ENCODE assay signal across 22 mouse cellular contexts in the genomic region with DNA sequence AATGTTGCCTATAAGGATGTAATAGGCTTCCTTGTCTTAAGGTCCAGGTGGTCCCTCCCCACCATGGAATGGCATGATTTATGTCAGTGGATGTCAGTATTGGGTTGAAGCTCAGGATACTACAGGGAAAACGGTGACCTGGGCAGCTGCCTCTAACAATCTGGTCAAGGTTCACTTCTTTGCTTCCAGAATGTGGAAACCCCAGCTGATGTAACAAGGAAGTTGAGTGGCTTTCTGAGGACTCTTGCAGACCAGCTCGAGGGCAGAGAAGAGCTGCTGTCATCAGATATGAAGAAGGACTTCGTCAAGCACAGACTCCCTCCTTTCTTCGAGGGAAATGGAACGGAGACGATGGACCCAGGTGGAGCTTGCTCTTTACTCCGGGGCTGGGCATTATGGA. TPM values are rescaled to one million over a fixed set of nuclear protein-coding genes. Genes with fewer than 3 reads are reported as not detected.
DNase-seq lines count a peak whose midpoint lies in the region; ATAC-seq lines count a peak whose summit lies in the region.
"Had no signal": no experiment of that assay in that cellular context is flagged by ENCODE, and none has a peak within 500 bp of the region (broad histone marks: within the 10 kb centered on the region; RNA-seq: fewer than 3 reads in every experiment).

No protein-coding gene starts in this region.

- H3K4me1 ChIP-seq in forebrain, embryonic 10.5 days: no peaks in the 10 kb centered on the region
- H3K4me1 ChIP-seq in forebrain, embryonic 16.5 days (replicated peaks; ENCODE audit: control insufficient read depth, insufficient read depth, low read length): no peaks in the 10 kb centered on the region
- H3K4me1 ChIP-seq in kidney, embryonic 14.5 days (ENCODE audit: control insufficient read depth, insufficient read depth, low read length): no peaks in the 10 kb centered on the region
- no peaks in the 10 kb centered on the region for H3K4me1 ChIP-seq in intestine, embryonic 15.5 days (replicated peaks)
- H3K4me1 ChIP-seq in stomach, embryonic 16.5 days (ENCODE audit: control insufficient read depth, insufficient read depth, low read length): peaks cover 2% of the 10 kb centered on the region; the same call in 1 of the 2 replicates
- H3K4me1 ChIP-seq: forebrain, embryonic 12.5 days; midbrain, embryonic 10.5 days had no signal

- no peak overlapping the region for H3K27ac ChIP-seq in forebrain, embryonic 10.5 days
- H3K27ac ChIP-seq in forebrain, embryonic 16.5 days (ENCODE audit: low read length): no peak overlapping the region
- H3K27ac ChIP-seq in kidney, embryonic 14.5 days (ENCODE audit: low read depth, low read length): no peak overlapping the region
- H3K27ac ChIP-seq in intestine, embryonic 15.5 days: no peak overlapping the region
- peak overlapping the region; percentile 27 for H3K27ac ChIP-seq in stomach, embryonic 16.5 days (ENCODE audit: low read length)
- H3K27ac ChIP-seq: forebrain, embryonic 12.5 days; hindbrain, embryonic 14.5 days; macrophage; midbrain, embryonic 10.5 days had no signal

- no peaks in the 10 kb centered on the region for H3K9me3 ChIP-seq in forebrain, embryonic 10.5 days
- H3K9me3 ChIP-seq in forebrain, embryonic 16.5 days (ENCODE audit: control insufficient read depth, low read length): no peaks in the 10 kb centered on the region
- no peaks in the 10 kb centered on the region for H3K9me3 ChIP-seq in kidney, embryonic 14.5 days (ENCODE audit: control insufficient read depth, low read length)
- no peaks in the 10 kb centered on the region for H3K9me3 ChIP-seq in intestine, embryonic 15.5 days
- H3K9me3 ChIP-seq in stomach, embryonic 16.5 days (replicated peaks; ENCODE audit: control insufficient read depth, low read length): no peaks in the 10 kb centered on the region
- H3K9me3 ChIP-seq: forebrain, embryonic 12.5 days; G1E; midbrain, embryonic 10.5 days had no signal

- peaks cover 95% of the 10 kb centered on the region for H3K36me3 ChIP-seq in forebrain, embryonic 10.5 days (replicated peaks)
- no peaks in the 10 kb centered on the region for H3K36me3 ChIP-seq in forebrain, embryonic 16.5 days (ENCODE audit: control insufficient read depth, insufficient read depth)
- peaks cover 68% of the 10 kb centered on the region for H3K36me3 ChIP-seq in kidney, embryonic 14.5 days (ENCODE audit: control insufficient read depth, insufficient read depth, low read length)
- H3K36me3 ChIP-seq in intestine, embryonic 15.5 days: peaks cover 6% of the 10 kb centered on the region; the same call in 1 of the 2 replicates
- peaks cover 28% of the 10 kb centered on the region for H3K36me3 ChIP-seq in stomach, embryonic 16.5 days (ENCODE audit: control insufficient read depth, insufficient read depth, low read length)

- no peak overlapping the region for H3K9ac ChIP-seq in forebrain, embryonic 16.5 days (replicated peaks; ENCODE audit: low read depth, low read length)
- no peak overlapping the region for H3K9ac ChIP-seq in kidney, embryonic 14.5 days (ENCODE audit: low read depth, low read length)
- no peak overlapping the region for H3K9ac ChIP-seq in intestine, embryonic 15.5 days
- H3K9ac ChIP-seq in stomach, embryonic 16.5 days (ENCODE audit: low read length): no peak overlapping the region
- H3K9ac ChIP-seq: forebrain, embryonic 12.5 days; hindbrain, embryonic 14.5 days had no signal

- WGBS in forebrain, embryonic 10.5 days: 89% methylated on average over 7 of the region's 7 CpGs
- 93% methylated on average over 7 of the region's 7 CpGs for WGBS in forebrain, embryonic 16.5 days
- WGBS in kidney, embryonic 14.5 days: 50% methylated on average over 7 of the region's 7 CpGs
- 86% methylated on average over 7 of the region's 7 CpGs for WGBS in intestine, embryonic 15.5 days
- WGBS in stomach, embryonic 16.5 days: 75% methylated on average over 7 of the region's 7 CpGs

- no peak for ATAC-seq in forebrain, embryonic 16.5 days
- ATAC-seq in kidney, embryonic 14.5 days (ENCODE audit: low FRiP score, low TSS enrichment): peak; percentile 14; the same call in 1 of the 2 replicates
- peak; percentile 31; the same call in 1 of the 2 replicates for ATAC-seq in intestine, embryonic 15.5 days
- no peak for ATAC-seq in stomach, embryonic 16.5 days (ENCODE audit: insufficient read depth, low FRiP score)
- ATAC-seq: activated CD4-positive, CD25-positive, alpha-beta regulatory T cell, adult 4 months; CD4-positive, CD25-positive, alpha-beta regulatory T cell, adult 4 months had no signal

- H3K27me3 ChIP-seq in forebrain, embryonic 10.5 days (ENCODE audit: poor library complexity, severe bottlenecking): no peaks in the 10 kb centered on the region
- no peaks in the 10 kb centered on the region for H3K27me3 ChIP-seq in forebrain, embryonic 16.5 days (replicated peaks; ENCODE audit: control insufficient read depth, insufficient read depth, low read length)
- H3K27me3 ChIP-seq in kidney, embryonic 14.5 days (ENCODE audit: control insufficient read depth, insufficient read depth, low read length): no peaks in the 10 kb centered on the region
- H3K27me3 ChIP-seq in intestine, embryonic 15.5 days (replicated peaks): no peaks in the 10 kb centered on the region
- H3K27me3 ChIP-seq in stomach, embryonic 16.5 days (ENCODE audit: control insufficient read depth, insufficient read depth, low read length): no peaks in the 10 kb centered on the region
- H3K27me3 ChIP-seq: forebrain, embryonic 12.5 days had no signal

- no peak overlapping the region for H3K4me2 ChIP-seq in forebrain, embryonic 16.5 days (ENCODE audit: low read length)
- H3K4me2 ChIP-seq in kidney, embryonic 14.5 days (replicated peaks; ENCODE audit: low read depth, low read length): no peak overlapping the region
- no peak overlapping the region for H3K4me2 ChIP-seq in intestine, embryonic 15.5 days (replicated peaks)
- no peak overlapping the region for H3K4me2 ChIP-seq in stomach, embryonic 16.5 days (ENCODE audit: low read depth, low read length)
- H3K4me2 ChIP-seq: forebrain, embryonic 12.5 days; hindbrain, embryonic 14.5 days; liver, embryonic 11.5 days had no signal

- peak; percentile 7 for DNase-seq in forebrain, embryonic 10.5 days (ENCODE audit: extremely low spot score, low spot score)
- DNase-seq in kidney, postnatal 10 days: no peak
- no peak for DNase-seq in natural killer cell, adult 2 months (ENCODE audit: low spot score in 2 of 2)
- DNase-seq: adrenal gland, postnatal 36 days; cerebellum, adult 11-12 months; cerebellum, postnatal 14 days; embryo, embryonic 11 days; heart, postnatal 36 days; lung, adult 18-20 months; thymus, postnatal 14 days had no signal

- no peak overlapping the region for H3K4me3 ChIP-seq in forebrain, embryonic 10.5 days
- no peak overlapping the region for H3K4me3 ChIP-seq in forebrain, embryonic 16.5 days (replicated peaks; ENCODE audit: low read length)
- no peak overlapping the region for H3K4me3 ChIP-seq in kidney, embryonic 14.5 days (ENCODE audit: low read length)
- no peak overlapping the region for H3K4me3 ChIP-seq in intestine, embryonic 15.5 days (replicated peaks)
- no peak overlapping the region for H3K4me3 ChIP-seq in stomach, embryonic 16.5 days (replicated peaks; ENCODE audit: low read length)
- H3K4me3 ChIP-seq: forebrain, embryonic 12.5 days; midbrain, embryonic 10.5 days had no signal

RNA-seq across cellular contexts. Expression of a gene that starts 15.7 kb away (rescaled TPM):
- polyA plus RNA-seq in forebrain, embryonic 10.5 days (2016; fragmentation: Nextera tagmentation; extraction: Ambion mirVana): 37.7 and 39.9 TPM in 2 replicates
- polyA plus RNA-seq in forebrain, embryonic 16.5 days (2015; fragmentation: Nextera tagmentation; extraction: Ambion mirVana): 12.5 and 14.7 TPM in 2 replicates
- 33.5 and 41.9 TPM in 2 replicates for polyA plus RNA-seq in kidney, embryonic 14.5 days (2014; fragmentation: Nextera tagmentation; extraction: Ambion mirVana)
- polyA plus RNA-seq in intestine, embryonic 15.5 days (2015; fragmentation: Nextera tagmentation; extraction: Ambion mirVana): 34.1 and 35.8 TPM in 2 replicates
- polyA plus RNA-seq in stomach, embryonic 16.5 days (2015; fragmentation: Nextera tagmentation; extraction: Ambion mirVana): 38.6 and 41.5 TPM in 2 replicates

Comparison
In these comparisons a context has a peak if more than half of its experiments do, and no peak if none do; other contexts are left out.
1. ATAC-seq: peak in kidney, embryonic 14.5 days (single experiment) and intestine, embryonic 15.5 days (single experiment); none in forebrain, embryonic 16.5 days (single experiment) and stomach, embryonic 16.5 days (single experiment).